Mouse (Mus musculus) lung, postnatal 0 days (tissue): ENCODE data around the gene Asf1a. TPM values are rescaled to one million over a fixed set of nuclear protein-coding genes. Genes with fewer than 3 reads are reported as not detected.
"Not testable (repeated sequence)": the region's sequence is repeated elsewhere in the genome, so short reads cannot be mapped to it uniquely, and the experiment has no call there.

ENCODE experiments used
- ATAC-seq: fragments of 200-750 bp; cut with Nextera tagmentation; 2 replicates; pipeline ENCODE4 v1.8.0; 2017; ENCODE audit warnings: moderate library complexity
- DNase-seq: peaks from one replicate; pipeline ENCODE4 v3.0.0-alpha.2; 2016; ENCODE audit warnings: low spot score
- H3K27ac ChIP-seq: fragments of 300-500 bp; sonication (generic); 2 replicates; pipeline ENCODE4 v1.5.1; 2014; ENCODE audit warnings: antibody characterized with exemption, mild to moderate bottlenecking, low read length, mixed read lengths
- H3K27me3 ChIP-seq: fragments of 300-500 bp; sonication (generic); replicated peaks from 2 replicates; pipeline ENCODE4 v1.6.1; 2014; ENCODE audit warnings: low read length, mixed read lengths; ENCODE audit not compliant: insufficient read depth
- H3K36me3 ChIP-seq: fragments of 300-500 bp; sonication (generic); 2 replicates; pipeline ENCODE4 v1.6.1; 2014; ENCODE audit warnings: low read length, mixed read lengths; ENCODE audit not compliant: insufficient read depth
- H3K4me1 ChIP-seq: fragments of 300-500 bp; sonication (generic); 2 replicates; pipeline ENCODE4 v1.6.1; 2014; ENCODE audit warnings: antibody characterized with exemption, low read depth, low read length, mixed read lengths; ENCODE audit not compliant: insufficient read depth
- H3K4me2 ChIP-seq: fragments of 300-500 bp; sonication (generic); replicated peaks from 2 replicates; pipeline ENCODE4 v1.6.1; 2014; ENCODE audit warnings: low read depth, mild to moderate bottlenecking, low read length, moderate library complexity, mixed read lengths
- H3K4me3 ChIP-seq: fragments of 300-500 bp; sonication (generic); 2 replicates; pipeline ENCODE4 v1.5.1; 2014; ENCODE audit warnings: low read depth, low read length
- H3K9ac ChIP-seq: fragments of 300-500 bp; sonication (generic); replicated peaks from 2 replicates; pipeline ENCODE4 v1.6.1; 2014; ENCODE audit warnings: low read depth, mild to moderate bottlenecking
- H3K9me3 ChIP-seq: fragments of 300-500 bp; sonication (generic); 2 replicates; pipeline ENCODE4 v1.6.1; 2016; ENCODE audit warnings: low read length, mixed read lengths
- CTCF ChIP-seq: IDR thresholded peaks from 2 replicates; pipeline ENCODE4 v1.5.1; 2016; ENCODE audit warnings: antibody characterized with exemption, mild to moderate bottlenecking
- EP300 ChIP-seq: IDR thresholded peaks from 2 replicates; pipeline ENCODE4 v1.6.1; 2016; ENCODE audit warnings: antibody characterized with exemption, mild to moderate bottlenecking, control low read depth
- WGBS: fragments of 180-500 bp; shearing (Covaris S2); extraction: QIAGEN DNeasy Blood & Tissue Kit; methylation state at CpG from one replicate; pipeline ENCODE4 v1.1.7; 2014; 5-methylcytosine and 5-hydroxymethylcytosine counted together
- polyA plus RNA-seq: library from polyadenylated mRNA; unstranded; fragments of >200 nt; fragmentation: Nextera tagmentation; extraction: Ambion mirVana; gene quantifications from 2 replicates; pipeline ENCODE4 v1.2.1, GENCODE M21; 2015

Gene Asf1a
- polyA plus RNA-seq, 1 experiment from 2014 or later: 75.2 TPM

GRCm38 (mm10) chr10:53608274-53608673 lies 11.7 kb downstream of the Asf1a start:
- Histone ChIP-seq H3K4me2 (no peak overlapping the region), H3K4me3 (no peak overlapping the region), H3K4me1 (no peaks in the 10 kb centered on the region), H3K27ac (no peak overlapping the region), H3K27me3 (no peaks in the 10 kb centered on the region), H3K9me3 (no peaks in the 10 kb centered on the region), H3K36me3 (peaks cover 5% of the 10 kb centered on the region; the same call in 1 of the 2 replicates), H3K9ac (no peak overlapping the region)
- 58% methylated on average over 2 of the region's 2 CpGs for WGBS
- DNase-seq: no peak
- TF ChIP-seq EP300: no peak
- TF ChIP-seq CTCF: no peak
- ATAC-seq: no peak

- DNase-seq: peak; percentile 18
- H3K27me3 ChIP-seq: no peaks in the 10 kb centered on the region
- WGBS: 72% methylated on average over 1 of the region's 1 CpGs
- no peak overlapping the region for H3K4me3 ChIP-seq
- TF ChIP-seq EP300 (no peak), CTCF (no peak)
- no peak for ATAC-seq
- peaks cover 7% of the 10 kb centered on the region for H3K36me3 ChIP-seq
- H3K9ac ChIP-seq: no peak overlapping the region
- no peak overlapping the region for H3K27ac ChIP-seq
- no peaks in the 10 kb centered on the region for H3K4me1 ChIP-seq
- H3K4me2 ChIP-seq: no peak overlapping the region
- no peaks in the 10 kb centered on the region for H3K9me3 ChIP-seq
Measured at GRCm38 (mm10) chr10:53612172-53612571, 15.6 kb downstream of the Asf1a start.

GRCm38 (mm10) chr10:53613955-53614354 lies 17.4 kb downstream of the Asf1a start:
- WGBS: 59% methylated on average over 1 of the region's 1 CpGs
- DNase-seq (no peak), ATAC-seq (no peak)
- Histone ChIP-seq H3K4me1 (no peaks in the 10 kb centered on the region), H3K9me3 (no peaks in the 10 kb centered on the region), H3K4me2 (no peak overlapping the region), H3K4me3 (no peak overlapping the region), H3K27ac (no peak overlapping the region), H3K36me3 (peaks cover 10% of the 10 kb centered on the region), H3K27me3 (no peaks in the 10 kb centered on the region), H3K9ac (no peak overlapping the region)
- TF ChIP-seq CTCF (no peak), EP300 (no peak)

GRCm38 (mm10) chr10:53615850-53616616 lies 19.5 kb downstream of the Asf1a start:
- TF ChIP-seq EP300: no peak
- no peak for TF ChIP-seq CTCF
- H3K4me1 ChIP-seq: no peaks in the 10 kb centered on the region
- WGBS: 60% methylated on average over 8 of the region's 8 CpGs
- no peak overlapping the region for H3K27ac ChIP-seq
- no peak overlapping the region for H3K4me2 ChIP-seq
- no peaks in the 10 kb centered on the region for H3K27me3 ChIP-seq
- H3K4me3 ChIP-seq: no peak overlapping the region
- H3K9ac ChIP-seq: no peak overlapping the region
- H3K36me3 ChIP-seq: peaks cover 14% of the 10 kb centered on the region
- no peaks in the 10 kb centered on the region for H3K9me3 ChIP-seq
- ATAC-seq (peak; percentile 54; the same call in 1 of the 2 replicates), DNase-seq (peak; percentile 49)

- peak overlapping the region; percentile 52 for H3K4me2 ChIP-seq
- no peaks in the 10 kb centered on the region for H3K36me3 ChIP-seq
- H3K9me3 ChIP-seq: no peaks in the 10 kb centered on the region
- WGBS: under 1% methylated on average over 63 of the region's 67 CpGs
- TF ChIP-seq EP300 (no peak), CTCF (peak; percentile 66)
- DNase-seq (peak; percentile 91), ATAC-seq (peak; percentile 83)
- peak overlapping the region; percentile 48 for H3K9ac ChIP-seq
- H3K27me3 ChIP-seq: no peaks in the 10 kb centered on the region
- H3K4me1 ChIP-seq: no peaks in the 10 kb centered on the region
- H3K4me3 ChIP-seq: peak overlapping the region; percentile 82
- peak overlapping the region; percentile 89 for H3K27ac ChIP-seq
Measured at GRCm38 (mm10) chr10:53629247-53629917, 32.8 kb downstream of the Asf1a start.

- TF ChIP-seq EP300 (no peak), CTCF (no peak; the same call in 1 of the 2 replicates)
- no peaks in the 10 kb centered on the region for H3K27me3 ChIP-seq
- H3K9ac ChIP-seq: peak overlapping the region; percentile 48
- peak overlapping the region; percentile 52 for H3K4me2 ChIP-seq
- WGBS: under 1% methylated on average over 35 of the region's 35 CpGs
- ATAC-seq (peak; percentile 97), DNase-seq (peak; percentile 99)
- no peaks in the 10 kb centered on the region for H3K36me3 ChIP-seq
- H3K27ac ChIP-seq: peak overlapping the region; percentile 89
- H3K4me1 ChIP-seq: no peaks in the 10 kb centered on the region
- H3K4me3 ChIP-seq: peak overlapping the region; percentile 82
- H3K9me3 ChIP-seq: no peaks in the 10 kb centered on the region
Measured at GRCm38 (mm10) chr10:53629918-53630250, 33.3 kb downstream of the Asf1a start.

GRCm38 (mm10) chr10:53630339-53630738 lies 33.8 kb downstream of the Asf1a start, which contains the start of gene Mcm9:
Gene Mcm9, minus strand, starts transcription at chr10:53630439.
- Histone ChIP-seq H3K4me3 (peak within 1 kb of the TSS; percentile 82), H3K27ac (peak within 1 kb of the TSS; percentile 89), H3K4me2 (peak within 1 kb of the TSS; percentile 52), H3K9ac (peak within 1 kb of the TSS; percentile 48)
- ATAC-seq, H3K27me3 ChIP-seq, H3K9me3 ChIP-seq, H3K4me1 ChIP-seq, DNase-seq, H3K36me3 ChIP-seq: not testable (repeated sequence)
- 55% methylated on average over 10 of the region's 10 CpGs for WGBS
